Mouse (Mus musculus): ENCODE results near the gene Apoc1.
"Not testable (repeated sequence)": the region's sequence is repeated elsewhere in the genome, so short reads cannot be mapped to it uniquely, and the experiment has no call there.

The Apoc1 gene

GRCm38 (mm10) chr7:19686927-19687583 lies 5.4 kb downstream of the Apoc1 start:
- not testable (repeated sequence) for DNase-seq (ENCODE audit: low read depth in 2 of 2, low spot score in 2 of 2)

GRCm38 (mm10) chr7:19686521-19686920 lies 5.9 kb downstream of the Apoc1 start:
- no peak for DNase-seq (ENCODE audit: low read depth in 2 of 2, low spot score in 2 of 2)

- no peak for DNase-seq (ENCODE audit: low read depth in 2 of 2, low spot score in 2 of 2)
These were observed 7.1 kb downstream of the Apoc1 start for GRCm38 (mm10) chr7:19685374-19685773.

GRCm38 (mm10) chr7:19683771-19684201 lies 8.7 kb downstream of the Apoc1 start:
- DNase-seq (ENCODE audit: low read depth in 2 of 2, low spot score in 2 of 2), result no peak

- DNase-seq (ENCODE audit: low read depth in 2 of 2, low spot score in 2 of 2), result no peak
These were observed 9.5 kb downstream of the Apoc1 start for GRCm38 (mm10) chr7:19682979-19683378.

- no peak for DNase-seq (ENCODE audit: low read depth in 2 of 2, low spot score in 2 of 2)
These were observed 11.2 kb downstream of the Apoc1 start, which contains the start of the genes Gm44805 and Apoc4 for GRCm38 (mm10) chr7:19681202-19681694. Gene Gm44805, minus strand, starts transcription at chr7:19681423. Gene Apoc4, minus strand, starts transcription at chr7:19681479.

GRCm38 (mm10) chr7:19680702-19681101 lies 11.8 kb downstream of the Apoc1 start:
- DNase-seq (ENCODE audit: low read depth in 2 of 2, low spot score in 2 of 2), result no peak

GRCm38 (mm10) chr7:19678901-19679300 lies 13.6 kb downstream of the Apoc1 start:
- DNase-seq (ENCODE audit: low read depth in 2 of 2, low spot score in 2 of 2), result no peak

GRCm38 (mm10) chr7:19677872-19678271 lies 14.6 kb downstream of the Apoc1 start, which contains the start of gene Apoc2:
Gene Apoc2, minus strand, starts transcription at chr7:19677941.
- no peak for DNase-seq (ENCODE audit: low read depth in 2 of 2, low spot score in 2 of 2)

- no peak for DNase-seq (ENCODE audit: low read depth in 2 of 2, low spot score in 2 of 2)
These were observed 15.8 kb downstream of the Apoc1 start for GRCm38 (mm10) chr7:19676662-19677061.

GRCm38 (mm10) chr7:19675824-19676223 lies 16.6 kb downstream of the Apoc1 start:
- DNase-seq (ENCODE audit: low read depth in 2 of 2, low spot score in 2 of 2), result no peak

- no peak for DNase-seq (ENCODE audit: low read depth in 2 of 2, low spot score in 2 of 2)
These were observed 19.3 kb downstream of the Apoc1 start for GRCm38 (mm10) chr7:19673083-19673699.

GRCm38 (mm10) chr7:19671511-19671910 lies 20.9 kb downstream of the Apoc1 start:
- no peak for DNase-seq (ENCODE audit: low read depth in 2 of 2, low spot score in 2 of 2)

- DNase-seq (ENCODE audit: low read depth in 2 of 2, low spot score in 2 of 2), result peak; percentile 82 to 86
These were observed 23.3 kb downstream of the Apoc1 start for GRCm38 (mm10) chr7:19668947-19669721.

- no peak for DNase-seq (ENCODE audit: low read depth in 2 of 2, low spot score in 2 of 2)
These were observed 25.0 kb downstream of the Apoc1 start for GRCm38 (mm10) chr7:19667434-19667833.

GRCm38 (mm10) chr7:19666750-19667149 lies 25.7 kb downstream of the Apoc1 start:
- no peak for DNase-seq (ENCODE audit: low read depth in 2 of 2, low spot score in 2 of 2)

- peak; percentile 98 for DNase-seq (ENCODE audit: low read depth in 2 of 2, low spot score in 2 of 2)
These were observed 27.3 kb downstream of the Apoc1 start, which contains the start of gene Clptm1 for GRCm38 (mm10) chr7:19664955-19665841. Gene Clptm1, minus strand, starts transcription at chr7:19665033.

GRCm38 (mm10) chr7:19664455-19664954 lies 28.0 kb downstream of the Apoc1 start:
- no peak for DNase-seq (ENCODE audit: low read depth in 2 of 2, low spot score in 2 of 2)

GRCm38 (mm10) chr7:19663940-19664339 lies 28.5 kb downstream of the Apoc1 start:
- peak in 1 of 2 experiments; percentile 8 for DNase-seq (ENCODE audit: low read depth in 2 of 2, low spot score in 2 of 2)

- DNase-seq (ENCODE audit: low read depth in 2 of 2, low spot score in 2 of 2), result no peak
These were observed 39.8 kb downstream of the Apoc1 start for GRCm38 (mm10) chr7:19652614-19653013.

All from CD8-positive naive resting alpha-beta T cell, adult 2 months (primary cell).